ENCODE assay signal across 7 mouse cellular contexts in genomic region chr14:16219015-16219414, GRCm38 (mm10). TPM values are rescaled to one million over a fixed set of nuclear protein-coding genes. Genes with fewer than 3 reads are reported as not detected.
A peak's percentile ranks its signal among the peaks of the same experiment; 100 is the strongest.
DNase-seq lines count a peak whose midpoint lies in the region; ATAC-seq and TF ChIP-seq lines count a peak whose summit lies in the region.

No protein-coding gene starts in this region.

- no peaks in the 10 kb centered on the region for H3K4me1 ChIP-seq in kidney, postnatal 0 days (replicated peaks; ENCODE audit: insufficient read depth, low read length)
- H3K4me1 ChIP-seq in kidney, embryonic 16.5 days (ENCODE audit: insufficient read depth, low read length): no peaks in the 10 kb centered on the region
- H3K4me1 ChIP-seq in E14TG2a.4 (replicated peaks; ENCODE audit: low read depth, low read length): no peaks in the 10 kb centered on the region
- no peaks in the 10 kb centered on the region for H3K4me1 ChIP-seq in lung, postnatal 0 days (ENCODE audit: insufficient read depth, low read depth, low read length)

- no peak overlapping the region for H3K9ac ChIP-seq in kidney, postnatal 0 days (ENCODE audit: low read depth, low read length)
- H3K9ac ChIP-seq in kidney, embryonic 16.5 days (replicated peaks; ENCODE audit: low read length): no peak overlapping the region
- no peak overlapping the region for H3K9ac ChIP-seq in lung, postnatal 0 days (replicated peaks; ENCODE audit: low read depth)

- no peaks in the 10 kb centered on the region for H3K27me3 ChIP-seq in kidney, postnatal 0 days (ENCODE audit: insufficient read depth, low read length)
- H3K27me3 ChIP-seq in kidney, embryonic 16.5 days (ENCODE audit: insufficient read depth, low read length): no peaks in the 10 kb centered on the region
- H3K27me3 ChIP-seq in E14TG2a.4 (ENCODE audit: insufficient read depth, low read length): no peaks in the 10 kb centered on the region
- H3K27me3 ChIP-seq in lung, postnatal 0 days (replicated peaks; ENCODE audit: insufficient read depth, low read length): no peaks in the 10 kb centered on the region

- peak; percentile 79 for TF ChIP-seq CTCF in kidney, postnatal 0 days (IDR thresholded peaks at IDR 0.05; ENCODE audit: low read depth)
- peak; percentile 23 for TF ChIP-seq CTCF in E14TG2a.4 (conservative IDR thresholded peaks at IDR 0.05; ENCODE audit: low read length)
- peak; percentile 81 for TF ChIP-seq CTCF in lung, postnatal 0 days (IDR thresholded peaks at IDR 0.05)

- H3K27ac ChIP-seq in kidney, postnatal 0 days: no peak overlapping the region
- H3K27ac ChIP-seq in kidney, embryonic 16.5 days (ENCODE audit: low read length): no peak overlapping the region
- H3K27ac ChIP-seq in lung, postnatal 0 days (ENCODE audit: low read length): no peak overlapping the region

- H3K4me2 ChIP-seq in kidney, postnatal 0 days (ENCODE audit: low read length): no peak overlapping the region
- no peak overlapping the region for H3K4me2 ChIP-seq in kidney, embryonic 16.5 days (replicated peaks; ENCODE audit: low read depth, low read length)
- no peak overlapping the region for H3K4me2 ChIP-seq in lung, postnatal 0 days (replicated peaks; ENCODE audit: low read depth, low read length)

- no peak for ATAC-seq in kidney, postnatal 0 days (replicated peaks; ENCODE audit: low FRiP score, low read depth)
- ATAC-seq in kidney, embryonic 16.5 days (ENCODE audit: low FRiP score, low TSS enrichment): no peak
- no peak for ATAC-seq in lung, postnatal 0 days
- ATAC-seq in monocyte, adult 5-6 weeks (replicated peaks; ENCODE audit: insufficient number of reproducible peaks, low FRiP score, low TSS enrichment, poor library complexity, severe bottlenecking): no peak

- no peaks in the 10 kb centered on the region for H3K9me3 ChIP-seq in kidney, postnatal 0 days (replicated peaks; ENCODE audit: low read length)
- no peaks in the 10 kb centered on the region for H3K9me3 ChIP-seq in kidney, embryonic 16.5 days (ENCODE audit: low read length)
- H3K9me3 ChIP-seq in E14TG2a.4 (ENCODE audit: low read length): peaks cover 18% of the 10 kb centered on the region
- H3K9me3 ChIP-seq in lung, postnatal 0 days (ENCODE audit: low read length): no peaks in the 10 kb centered on the region

- H3K4me3 ChIP-seq in kidney, postnatal 0 days (replicated peaks; ENCODE audit: low read depth, low read length): no peak overlapping the region
- H3K4me3 ChIP-seq in kidney, embryonic 16.5 days (ENCODE audit: low read length): no peak overlapping the region
- no peak overlapping the region for H3K4me3 ChIP-seq in E14TG2a.4 (replicated peaks; ENCODE audit: low read length)
- H3K4me3 ChIP-seq in lung, postnatal 0 days (ENCODE audit: low read depth, low read length): no peak overlapping the region

- WGBS in kidney, postnatal 0 days: 56% methylated on average over 2 of the region's 2 CpGs
- 56% methylated on average over 2 of the region's 2 CpGs for WGBS in kidney, embryonic 16.5 days
- 56% methylated on average over 2 of the region's 2 CpGs for WGBS in lung, postnatal 0 days

- peak; percentile 52 for DNase-seq in kidney, postnatal 0 days (ENCODE audit: low spot score)
- DNase-seq in T-cell, adult 2 months (ENCODE audit: low spot score): peak; percentile 11
- peak; percentile 69 for DNase-seq in lung, postnatal 0 days (ENCODE audit: low spot score)
- DNase-seq in right cerebral cortex, postnatal 10 days (ENCODE audit: low spot score in 2 of 2): no peak

- no peaks in the 10 kb centered on the region for H3K36me3 ChIP-seq in kidney, postnatal 0 days (ENCODE audit: insufficient read depth, low read length)
- H3K36me3 ChIP-seq in kidney, embryonic 16.5 days (ENCODE audit: insufficient read depth, low read length): no peaks in the 10 kb centered on the region
- H3K36me3 ChIP-seq in E14TG2a.4 (ENCODE audit: insufficient read depth, low read length): no peaks in the 10 kb centered on the region
- H3K36me3 ChIP-seq in lung, postnatal 0 days (ENCODE audit: insufficient read depth, low read length): no peaks in the 10 kb centered on the region

- TF ChIP-seq EP300 in lung, postnatal 0 days (IDR thresholded peaks at IDR 0.05): no peak

RNA-seq across cellular contexts. Expression of gene Ngly1, which starts 30.1 kb away (rescaled TPM):
- 44.4 and 46.1 TPM in 2 replicates for polyA plus RNA-seq in kidney, postnatal 0 days (2015; fragmentation: Nextera tagmentation; extraction: Ambion mirVana)
- 37.8 and 38.7 TPM in 2 replicates for polyA plus RNA-seq in kidney, embryonic 16.5 days (2015; fragmentation: Nextera tagmentation; extraction: Ambion mirVana)
- polyA plus RNA-seq in lung, postnatal 0 days (2015; fragmentation: Nextera tagmentation; extraction: Ambion mirVana): 39.0 and 45.3 TPM in 2 replicates
- 58.4 to 63.1 TPM (median 59.5 TPM) in 3 replicates for total RNA-seq in monocyte, adult 5-6 weeks (2017)

RNA-seq across cellular contexts. Expression of gene Oxsm, which starts 30.6 kb away (rescaled TPM):
- polyA plus RNA-seq in kidney, postnatal 0 days (2015; fragmentation: Nextera tagmentation; extraction: Ambion mirVana): 2.3 and 2.7 TPM in 2 replicates
- 3.1 and 3.8 TPM in 2 replicates for polyA plus RNA-seq in kidney, embryonic 16.5 days (2015; fragmentation: Nextera tagmentation; extraction: Ambion mirVana)
- polyA plus RNA-seq in lung, postnatal 0 days (2015; fragmentation: Nextera tagmentation; extraction: Ambion mirVana): 1.7 and 2.8 TPM in 2 replicates
- 11.2 to 13.6 TPM (median 12.5 TPM) in 3 replicates for total RNA-seq in monocyte, adult 5-6 weeks (2017)

Comparison
In these comparisons a context has a peak if more than half of its experiments do, and no peak if none do; other contexts are left out.
1. DNase-seq: peak in kidney, postnatal 0 days (single experiment), T-cell, adult 2 months (single experiment) and lung, postnatal 0 days (single experiment); none in right cerebral cortex, postnatal 10 days (0 of 2).
2. CTCF ChIP-seq: peak in every context shown above with its lines; median percentile 81 in lung, postnatal 0 days; 79 in kidney, postnatal 0 days; 23 in E14TG2a.4.